Mouse (Mus musculus): ENCODE data around the gene Dok4.
A peak's percentile ranks its signal among the peaks of the same experiment; 100 is the strongest.

The Dok4 gene

GRCm38 (mm10) chr8:94876197-94876730, at the start of gene Dok4:
Gene Dok4 (minus strand): TSS chr8:94876330.
- peak in 1 of 2 experiments; percentile 58 for DNase-seq (ENCODE audit: low spot score in 2 of 2)

- no peak for DNase-seq (ENCODE audit: low spot score in 2 of 2)
Measured at GRCm38 (mm10) chr8:94923405-94923804, 47.3 kb upstream of the Dok4 start, which contains the start of gene Adgrg5. Gene Adgrg5 (plus strand): TSS chr8:94923694.

GRCm38 (mm10) chr8:94922602-94923001, 46.5 kb upstream of the Dok4 start:
- no peak for DNase-seq (ENCODE audit: low spot score in 2 of 2)

GRCm38 (mm10) chr8:94922176-94922575, 46.0 kb upstream of the Dok4 start:
- DNase-seq (ENCODE audit: low spot score in 2 of 2) = no peak

GRCm38 (mm10) chr8:94919256-94919655, 43.1 kb upstream of the Dok4 start:
- DNase-seq (ENCODE audit: low spot score in 2 of 2) = no peak

- no peak for DNase-seq (ENCODE audit: low spot score in 2 of 2)
Measured at GRCm38 (mm10) chr8:94917851-94918495, 41.8 kb upstream of the Dok4 start, which contains the start of gene Ccdc102a. Gene Ccdc102a (minus strand): TSS chr8:94918098.

- peak; percentile 39 to 68 for DNase-seq (ENCODE audit: low spot score in 2 of 2)
Measured at GRCm38 (mm10) chr8:94917352-94917751, 41.2 kb upstream of the Dok4 start.

GRCm38 (mm10) chr8:94916960-94917324, 40.8 kb upstream of the Dok4 start:
- no peak for DNase-seq (ENCODE audit: low spot score in 2 of 2)

GRCm38 (mm10) chr8:94916311-94916959, 40.3 kb upstream of the Dok4 start:
- DNase-seq (ENCODE audit: low spot score in 2 of 2) = no peak

- DNase-seq (ENCODE audit: low spot score in 2 of 2) = no peak
Measured at GRCm38 (mm10) chr8:94914701-94915101, 38.6 kb upstream of the Dok4 start.

- no peak for DNase-seq (ENCODE audit: low spot score in 2 of 2)
Measured at GRCm38 (mm10) chr8:94914256-94914655, 38.1 kb upstream of the Dok4 start.

GRCm38 (mm10) chr8:94913061-94913660, 37.0 kb upstream of the Dok4 start:
- peak in 1 of 2 experiments; percentile 46 for DNase-seq (ENCODE audit: low spot score in 2 of 2)

- DNase-seq (ENCODE audit: low spot score in 2 of 2) = peak; percentile 20 to 76
Measured at GRCm38 (mm10) chr8:94908847-94909246, 32.7 kb upstream of the Dok4 start.

- DNase-seq (ENCODE audit: low spot score in 2 of 2) = no peak
Measured at GRCm38 (mm10) chr8:94907591-94908300, 31.6 kb upstream of the Dok4 start.

- DNase-seq (ENCODE audit: low spot score in 2 of 2) = peak in 1 of 2 experiments; percentile 39
Measured at GRCm38 (mm10) chr8:94904450-94905175, 28.5 kb upstream of the Dok4 start.

GRCm38 (mm10) chr8:94903709-94904108, 27.6 kb upstream of the Dok4 start:
- DNase-seq (ENCODE audit: low spot score in 2 of 2) = no peak

GRCm38 (mm10) chr8:94901031-94901430, 24.9 kb upstream of the Dok4 start:
- DNase-seq (ENCODE audit: low spot score in 2 of 2) = no peak

GRCm38 (mm10) chr8:94900617-94901016, 24.5 kb upstream of the Dok4 start:
- no peak for DNase-seq (ENCODE audit: low spot score in 2 of 2)

- no peak for DNase-seq (ENCODE audit: low spot score in 2 of 2)
Measured at GRCm38 (mm10) chr8:94899262-94899661, 23.1 kb upstream of the Dok4 start.

- DNase-seq (ENCODE audit: low spot score in 2 of 2) = no peak
Measured at GRCm38 (mm10) chr8:94892917-94893316, 16.8 kb upstream of the Dok4 start.

GRCm38 (mm10) chr8:94888383-94889036, 12.4 kb upstream of the Dok4 start:
- no peak for DNase-seq (ENCODE audit: low spot score in 2 of 2)
